Mouse (Mus musculus) testis, postnatal 10 days (tissue): ENCODE data around the gene Nudt15.
"Not testable (repeated sequence)": the region's sequence is repeated elsewhere in the genome, so short reads cannot be mapped to it uniquely, and the experiment has no call there.

ENCODE experiments used
- DNase-seq: peaks from one replicate; pipeline ENCODE4 v3.0.0; 2021; ENCODE audit warnings: low spot score

Nudt15 gene

DNA sequence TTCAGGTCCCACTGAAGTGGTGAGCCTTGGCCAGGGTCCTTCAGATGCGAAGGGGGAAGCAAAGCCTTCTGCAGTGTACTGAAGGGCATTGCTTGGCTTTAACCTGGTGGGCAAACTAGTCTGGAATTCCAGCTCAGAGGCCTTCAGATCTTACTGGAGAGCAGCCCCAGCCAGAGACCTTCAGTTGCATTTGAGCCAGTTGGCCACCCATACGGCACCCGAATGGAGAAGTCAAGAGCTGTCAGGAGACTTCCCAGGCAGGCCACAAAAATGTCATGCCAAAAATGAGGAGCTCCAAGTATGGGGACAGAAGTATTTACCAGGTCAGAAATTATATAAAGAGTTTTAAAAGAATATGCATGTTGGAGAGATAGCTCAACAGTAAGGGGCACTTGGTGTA is at the start of gene Nudt15:
Gene Nudt15, minus strand, starts transcription at position 192 of the 400 bp plus-strand sequence.
- no peak for DNase-seq

DNA sequence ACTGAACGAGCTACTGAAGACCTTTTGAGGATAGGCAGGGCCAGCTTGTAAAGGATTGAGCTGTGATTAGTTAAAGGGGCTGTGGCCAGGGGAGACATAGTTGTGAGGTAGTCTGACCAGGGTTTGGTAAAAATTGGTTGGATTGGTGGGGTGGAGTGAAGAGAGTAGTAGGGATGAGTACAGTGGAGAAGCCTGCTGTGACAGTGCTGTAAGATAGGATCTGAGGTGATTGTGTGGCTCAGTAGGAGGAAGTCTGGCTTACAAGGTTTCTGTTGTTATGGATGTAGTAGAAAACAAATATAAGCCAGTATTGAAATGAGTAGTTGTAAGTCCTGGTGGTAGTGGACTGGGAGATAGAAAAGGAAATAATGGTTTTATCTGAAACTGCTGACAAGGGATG is 44.1 kb upstream of the Nudt15 start:
- DNase-seq: no peak

DNA sequence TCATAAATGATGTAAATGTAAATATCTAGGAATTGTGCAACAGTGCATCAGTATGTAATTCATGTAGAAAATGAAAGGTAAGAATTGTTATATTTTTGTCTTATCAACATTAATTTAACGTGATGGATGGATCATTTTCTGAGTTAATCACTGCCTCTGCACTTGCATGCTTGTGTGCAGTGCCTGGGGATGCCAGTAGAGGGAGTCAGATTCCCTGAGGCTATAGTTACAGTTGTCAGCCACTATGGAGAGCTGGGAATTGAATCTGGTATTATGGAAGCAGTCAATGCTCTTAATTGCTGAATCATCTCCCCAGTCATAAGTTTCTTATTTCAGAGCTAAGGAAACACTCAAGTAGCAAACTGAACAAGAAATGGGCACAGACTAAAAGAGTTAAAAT is 40.0 kb upstream of the Nudt15 start:
- DNase-seq: no peak

DNA sequence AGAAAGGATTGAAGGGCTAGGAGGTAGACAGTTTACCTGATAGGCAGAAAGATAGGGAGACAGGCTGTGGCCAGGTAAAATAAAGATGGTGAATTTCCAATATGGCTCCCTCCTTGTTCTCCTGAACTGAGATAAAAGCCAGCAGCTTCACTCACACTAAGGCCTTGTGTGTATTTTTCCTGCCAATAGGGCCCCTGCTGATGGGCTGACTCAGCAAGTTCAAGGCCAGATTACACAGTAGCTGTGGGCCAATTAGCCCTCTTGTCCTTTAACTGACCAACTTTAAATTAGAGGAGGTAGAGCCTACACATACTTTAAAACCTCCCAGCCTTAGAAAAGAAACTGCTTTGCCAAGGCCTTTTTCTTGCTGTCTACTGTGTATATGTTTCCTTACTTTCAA is 28.3 kb upstream of the Nudt15 start:
- DNase-seq: no peak

DNA sequence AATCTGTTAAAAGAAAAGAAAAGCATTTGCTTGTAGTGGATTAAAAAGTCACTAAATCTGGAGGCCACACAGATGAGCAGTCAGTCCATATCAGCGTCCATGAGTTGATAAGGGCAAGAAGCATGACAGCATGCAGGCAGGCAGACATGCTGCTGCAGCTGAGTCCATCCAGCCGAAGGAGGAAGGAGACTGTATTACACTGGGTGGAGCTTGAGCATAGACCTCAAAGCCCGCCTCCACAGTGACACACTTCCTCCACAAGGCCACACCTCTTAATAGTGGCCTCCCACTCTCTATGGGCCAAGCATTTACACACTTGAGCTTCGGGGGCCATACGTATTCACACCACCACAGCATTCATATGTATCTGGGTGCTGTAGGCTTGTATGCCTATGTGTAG is 26.0 kb upstream of the Nudt15 start:
- no peak for DNase-seq

DNA sequence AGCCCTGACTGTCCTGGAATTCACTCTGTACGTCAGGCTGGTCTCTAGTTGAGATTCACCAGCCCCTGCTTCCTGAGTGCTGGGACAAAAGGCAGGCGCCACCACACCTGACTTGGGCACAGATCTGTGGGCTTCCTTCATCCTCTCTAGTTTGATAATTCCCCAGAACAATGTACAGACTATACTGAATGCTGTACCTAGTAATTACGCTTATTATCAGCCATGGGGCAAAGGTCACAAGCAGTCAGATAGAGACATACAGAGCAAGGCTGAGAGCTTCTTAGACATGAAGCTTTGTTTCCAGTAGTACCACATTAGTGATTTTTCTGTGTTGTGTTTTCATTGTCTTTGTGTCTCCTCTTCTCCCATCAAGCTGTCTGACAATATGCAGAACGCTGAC is 23.1 kb upstream of the Nudt15 start:
- no peak for DNase-seq

DNA sequence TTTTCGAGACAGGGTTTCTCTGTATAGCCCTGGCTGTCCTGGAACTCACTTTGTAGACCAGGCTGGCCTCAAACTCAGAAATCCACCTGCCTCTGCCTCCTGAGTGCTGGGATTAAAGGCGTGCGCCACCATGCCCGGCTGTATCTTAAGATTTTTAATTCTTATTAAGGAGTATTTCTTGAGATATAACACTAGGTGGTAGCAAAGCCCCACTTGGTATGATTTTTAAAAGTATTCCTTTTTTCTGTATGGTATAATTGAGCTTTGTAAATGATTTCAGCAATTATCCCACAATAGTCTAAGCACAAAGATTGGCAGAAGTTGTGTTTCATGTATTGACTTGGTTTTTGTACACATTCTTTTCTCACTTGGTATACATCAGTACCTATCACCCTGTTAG is 21.8 kb upstream of the Nudt15 start:
- not testable (repeated sequence) for DNase-seq

DNA sequence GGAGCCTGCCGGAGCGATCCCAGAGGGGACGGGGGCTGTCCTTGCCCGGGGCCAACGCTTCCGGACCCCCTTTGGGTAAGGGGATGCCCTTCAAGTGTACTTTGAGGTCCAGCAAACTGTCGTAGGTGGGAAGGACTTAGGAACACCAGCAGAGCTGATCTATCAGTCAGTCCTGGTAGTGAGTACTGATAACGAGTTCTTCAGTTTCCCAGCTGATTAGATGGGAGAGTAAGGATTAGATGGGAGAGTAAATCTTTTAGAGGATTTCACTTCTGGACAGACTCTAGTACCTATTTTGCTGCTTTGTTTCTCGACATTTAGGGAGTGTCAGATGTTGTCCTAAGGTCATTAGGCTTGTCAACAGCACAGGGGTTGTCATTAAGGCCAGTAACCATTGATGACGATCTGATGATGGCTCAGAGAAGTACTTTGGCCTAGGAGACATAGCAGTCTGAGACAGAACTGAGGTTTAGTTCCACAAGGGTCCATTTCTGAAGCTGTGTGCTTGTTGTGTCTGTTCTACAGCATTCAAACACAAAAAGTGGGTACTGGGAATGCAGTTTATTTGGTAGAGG is 5.2 kb upstream of the Nudt15 start:
- no peak for DNase-seq

DNA sequence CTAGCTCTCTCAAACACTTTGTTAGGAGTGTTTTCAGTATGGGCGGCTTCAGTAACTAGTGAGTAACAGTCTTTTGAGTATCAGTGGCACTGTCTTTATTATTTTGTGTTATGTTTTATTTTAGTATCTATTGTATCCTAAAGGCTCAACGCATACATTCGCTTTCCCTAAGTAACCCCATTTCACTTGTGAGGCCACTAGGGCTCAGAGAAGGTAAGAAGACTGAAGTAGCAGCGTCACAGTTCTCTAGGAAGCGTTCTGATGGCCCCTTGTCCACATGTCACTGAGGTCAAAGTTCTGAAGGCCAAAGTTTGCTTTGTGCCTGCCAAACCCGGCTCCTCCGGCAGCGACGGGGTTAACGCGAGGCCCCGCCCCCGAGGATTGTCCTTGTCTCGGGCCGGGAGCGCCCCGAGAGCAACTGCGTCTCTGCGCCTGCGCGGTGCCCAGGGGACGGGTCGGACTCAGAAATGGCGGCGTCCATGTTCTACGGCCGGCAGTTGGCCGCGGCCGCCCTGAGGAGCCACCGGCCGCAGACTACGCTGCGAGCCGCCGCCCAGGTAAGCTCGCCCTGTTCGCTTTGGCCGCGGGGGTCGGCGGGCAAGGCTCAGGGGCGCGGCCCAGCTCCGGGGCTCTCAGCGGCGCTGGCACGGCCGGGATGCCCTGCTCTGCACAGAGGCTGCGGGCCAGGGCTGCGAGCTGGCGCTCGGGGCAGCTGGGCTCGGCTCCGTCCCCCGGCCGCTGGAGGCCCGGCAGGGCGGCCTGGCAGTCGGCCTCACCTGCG is 4.5 kb upstream of the Nudt15 start:
- DNase-seq: peak; percentile 100

DNA sequence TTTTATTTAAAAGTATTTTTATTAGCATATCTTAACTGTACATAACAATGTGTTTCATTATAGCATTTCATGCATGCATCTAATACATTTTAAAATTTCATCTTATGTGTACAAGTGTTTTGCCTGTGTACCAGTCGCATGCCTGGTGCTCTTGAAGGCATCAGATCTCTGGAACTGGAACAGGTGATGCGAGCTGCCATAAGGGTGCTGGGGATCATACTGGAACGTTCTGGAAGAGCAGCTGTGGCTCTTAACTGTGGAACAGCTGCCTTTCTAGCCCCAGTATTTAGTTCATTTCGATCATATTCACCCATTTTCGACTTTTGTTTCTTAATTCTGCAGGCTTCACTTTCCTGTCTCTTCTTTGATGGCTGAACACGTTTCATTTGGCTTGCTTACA is 3.1 kb upstream of the Nudt15 start:
- DNase-seq: no peak

DNA sequence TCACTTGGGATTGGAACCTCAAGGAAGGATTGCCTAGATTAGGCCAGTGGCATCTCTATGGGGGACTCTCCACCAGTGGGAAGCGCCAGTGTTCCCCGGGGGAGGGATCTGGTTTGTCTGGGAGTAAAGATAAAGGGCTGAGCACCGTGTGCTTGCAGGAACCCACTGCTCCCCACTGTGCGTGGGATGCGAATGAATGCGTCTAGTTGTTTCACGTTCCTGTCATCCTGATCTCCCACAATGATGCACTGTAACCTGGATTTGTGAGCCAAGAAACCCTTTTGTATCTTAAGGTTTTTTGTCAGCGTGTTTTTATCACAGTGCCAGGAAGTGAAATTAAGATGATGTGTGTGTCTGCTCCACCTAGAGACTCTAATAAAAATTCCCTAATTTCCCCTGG is 2.7 kb upstream of the Nudt15 start:
- DNase-seq: peak; percentile 49

DNA sequence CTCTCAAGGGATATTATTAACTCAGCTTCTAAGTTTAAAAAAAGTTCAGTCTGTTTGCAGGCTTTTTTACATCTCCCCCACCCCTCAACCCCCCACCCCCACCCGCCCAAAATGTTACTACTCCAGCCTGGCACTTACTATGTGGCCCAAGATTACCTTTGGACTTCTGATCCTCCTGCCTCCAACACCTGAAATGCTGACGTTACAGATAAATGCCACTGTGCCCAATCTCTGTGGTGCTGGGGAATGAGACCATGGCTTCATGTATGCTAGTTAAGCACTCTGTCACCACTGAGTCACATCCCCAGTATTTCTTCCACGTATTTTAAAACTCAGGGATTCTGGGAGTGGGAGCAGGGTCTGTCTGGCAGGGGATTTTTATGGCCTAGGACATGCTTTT is 2.2 kb upstream of the Nudt15 start:
- DNase-seq: no peak

DNA sequence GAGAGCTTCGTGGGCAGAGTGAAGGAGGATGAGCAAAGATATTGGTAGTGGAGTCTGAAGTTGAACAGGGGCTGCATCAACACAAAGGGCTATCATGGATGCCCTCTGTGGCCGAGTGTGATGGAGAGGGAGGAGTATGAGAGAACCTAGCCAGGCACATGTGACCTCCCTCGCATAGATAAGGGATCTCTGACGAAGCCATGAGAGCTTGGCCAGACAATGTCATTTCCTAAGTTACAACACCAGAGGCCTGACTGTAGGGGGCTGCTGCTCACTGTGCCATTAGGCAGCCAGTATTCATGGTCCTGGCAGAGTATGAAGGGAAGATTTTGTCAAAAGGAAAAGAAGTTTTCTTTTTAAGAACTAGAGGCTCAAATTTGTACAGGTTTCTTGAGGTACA is 1.0 kb downstream of the Nudt15 start:
- no peak for DNase-seq

DNA sequence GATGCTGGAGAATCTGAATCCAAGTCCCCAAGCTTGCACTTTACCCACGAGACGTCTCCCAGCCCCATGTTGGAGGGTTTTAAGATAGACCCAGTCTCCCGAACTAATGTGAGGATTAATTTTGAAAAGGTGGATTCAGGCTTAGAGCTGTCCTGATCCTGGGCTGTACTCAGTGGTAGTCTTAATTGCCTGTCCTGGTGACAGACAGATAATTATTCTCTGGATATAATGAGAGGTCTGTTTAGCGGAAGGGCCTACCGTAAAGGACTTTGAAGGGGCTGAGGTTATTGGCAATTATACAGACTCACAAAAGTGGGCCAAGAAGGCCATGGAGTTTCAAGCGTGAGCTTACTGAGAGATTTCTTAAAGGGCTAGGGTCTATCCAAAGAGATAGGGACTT is 4.3 kb downstream of the Nudt15 start:
- DNase-seq: no peak

DNA sequence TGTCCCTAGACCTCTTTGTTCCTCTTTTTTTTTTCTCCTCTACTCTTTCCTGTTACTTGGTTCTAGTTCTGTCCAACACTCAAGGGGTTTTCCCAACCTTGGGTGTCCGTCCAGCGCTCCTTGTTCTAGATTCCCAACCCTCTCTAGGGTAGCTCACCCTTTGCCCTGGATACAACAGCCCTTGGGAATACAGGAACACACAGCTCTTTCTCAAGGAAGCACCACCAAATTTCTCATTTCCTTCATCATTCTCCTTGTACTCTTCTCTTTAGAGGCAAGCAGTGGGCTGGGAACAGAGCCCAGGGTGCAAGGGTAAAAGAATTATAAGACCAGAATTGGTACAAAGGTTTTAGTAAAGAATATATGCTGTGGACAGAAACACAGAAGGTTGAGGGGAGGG is 12.4 kb downstream of the Nudt15 start:
- DNase-seq: no peak

DNA sequence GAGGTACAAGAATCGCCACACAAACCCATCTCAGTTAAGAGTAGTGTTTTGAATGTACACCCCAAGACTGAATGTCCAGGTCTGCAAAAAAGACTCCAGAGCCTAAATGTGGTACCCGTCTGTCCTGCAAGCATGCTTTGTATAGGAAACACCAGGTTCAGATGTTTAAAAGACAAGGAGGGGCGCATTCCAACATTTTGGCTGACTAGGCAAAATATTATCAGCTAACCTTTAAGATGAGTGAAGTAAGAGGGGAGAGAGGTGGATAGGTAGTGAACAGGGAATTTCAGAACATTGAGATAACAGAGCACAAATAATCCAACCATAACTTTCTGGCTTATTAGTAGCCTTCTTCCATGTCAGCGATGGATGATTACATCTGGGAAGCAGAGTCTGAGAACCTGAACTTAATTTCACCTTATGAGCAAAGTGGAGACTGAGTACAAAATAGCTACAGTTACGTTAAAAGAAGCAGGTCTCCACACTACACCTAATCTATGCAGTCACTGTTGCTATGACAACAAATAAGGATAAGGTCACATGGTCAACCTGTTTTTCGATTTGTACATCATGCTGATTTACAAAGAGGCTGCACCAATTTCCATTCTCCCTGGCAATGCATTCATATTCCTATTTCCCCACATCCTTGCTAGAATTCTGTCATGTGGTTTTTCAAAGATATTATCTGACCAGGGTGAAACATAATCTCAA is 14.1 kb downstream of the Nudt15 start:
- DNase-seq: no peak

DNA sequence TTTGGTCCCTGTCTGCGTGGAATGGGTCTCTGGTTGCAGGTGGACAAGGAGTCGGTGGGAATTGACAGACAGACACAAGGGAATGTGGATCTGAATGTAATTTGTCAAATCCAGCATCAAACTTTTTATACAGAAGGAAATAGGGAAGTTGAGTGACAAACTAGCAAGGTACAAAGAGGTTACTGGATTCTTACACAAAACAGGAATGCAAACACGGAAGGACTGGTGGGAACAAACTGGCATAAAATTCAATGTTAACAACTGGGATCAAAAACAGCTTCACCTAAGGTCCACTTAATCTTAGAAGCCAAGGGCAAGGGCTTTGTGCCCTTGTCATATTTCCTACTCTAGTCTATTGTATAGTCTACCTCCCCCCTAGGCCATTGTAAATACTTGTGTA is 19.4 kb downstream of the Nudt15 start:
- DNase-seq: not testable (repeated sequence)

DNA sequence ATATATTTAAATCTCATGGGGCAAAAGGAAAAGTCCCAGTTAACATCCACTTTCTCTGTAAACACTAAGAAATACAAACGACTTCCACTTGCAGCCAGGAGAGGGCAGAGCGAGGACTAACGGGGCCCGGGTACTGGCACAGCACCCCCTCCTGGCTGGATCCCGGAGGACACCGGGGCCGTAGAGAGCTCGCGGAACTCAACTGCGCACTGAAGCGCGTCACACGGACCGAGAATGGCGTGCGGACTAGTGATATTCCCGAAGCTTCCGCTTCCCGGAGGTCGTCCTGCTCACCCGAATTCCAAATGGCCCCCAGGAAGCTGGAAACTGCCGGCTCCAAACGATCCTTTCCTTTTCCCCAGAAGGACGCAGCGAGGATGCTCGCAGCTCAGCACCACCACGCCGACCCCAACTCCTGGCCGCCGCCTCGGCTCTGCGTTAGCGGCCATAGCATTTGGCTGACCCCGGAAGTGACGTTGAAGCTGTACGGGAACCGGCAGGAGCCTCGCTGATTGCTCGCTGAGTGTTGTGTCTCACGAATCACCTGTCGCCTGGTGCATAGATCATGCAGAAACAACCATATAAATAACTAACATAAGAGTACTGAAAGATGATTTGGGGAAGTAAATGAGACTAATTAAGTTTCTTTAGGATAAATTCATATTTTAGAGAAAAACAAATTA is 23.1 kb downstream of the Nudt15 start, which contains the start of gene Sucla2:
Gene Sucla2, plus strand, starts transcription at position 554 of the 683 bp plus-strand sequence.
- peak; percentile 96 for DNase-seq

DNA sequence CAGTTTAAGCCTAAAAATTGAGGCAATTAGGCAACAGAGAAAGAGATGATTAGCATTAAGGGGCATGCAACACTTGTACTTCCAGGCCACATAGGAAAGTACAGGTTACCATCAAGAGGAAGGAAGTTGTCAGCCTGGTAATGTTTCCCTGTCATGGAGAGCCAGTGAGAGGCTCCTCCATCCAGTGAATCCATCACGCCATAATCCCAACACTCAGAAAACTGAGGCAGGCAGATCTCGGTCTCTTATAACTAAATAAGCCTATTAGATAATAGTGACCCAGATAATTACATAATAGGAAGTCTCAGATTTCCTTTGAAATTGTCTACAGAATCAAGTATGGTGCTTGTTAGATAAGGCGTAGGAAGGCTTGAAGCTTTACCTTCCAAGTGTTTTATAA is 23.9 kb downstream of the Nudt15 start:
- DNase-seq: no peak

DNA sequence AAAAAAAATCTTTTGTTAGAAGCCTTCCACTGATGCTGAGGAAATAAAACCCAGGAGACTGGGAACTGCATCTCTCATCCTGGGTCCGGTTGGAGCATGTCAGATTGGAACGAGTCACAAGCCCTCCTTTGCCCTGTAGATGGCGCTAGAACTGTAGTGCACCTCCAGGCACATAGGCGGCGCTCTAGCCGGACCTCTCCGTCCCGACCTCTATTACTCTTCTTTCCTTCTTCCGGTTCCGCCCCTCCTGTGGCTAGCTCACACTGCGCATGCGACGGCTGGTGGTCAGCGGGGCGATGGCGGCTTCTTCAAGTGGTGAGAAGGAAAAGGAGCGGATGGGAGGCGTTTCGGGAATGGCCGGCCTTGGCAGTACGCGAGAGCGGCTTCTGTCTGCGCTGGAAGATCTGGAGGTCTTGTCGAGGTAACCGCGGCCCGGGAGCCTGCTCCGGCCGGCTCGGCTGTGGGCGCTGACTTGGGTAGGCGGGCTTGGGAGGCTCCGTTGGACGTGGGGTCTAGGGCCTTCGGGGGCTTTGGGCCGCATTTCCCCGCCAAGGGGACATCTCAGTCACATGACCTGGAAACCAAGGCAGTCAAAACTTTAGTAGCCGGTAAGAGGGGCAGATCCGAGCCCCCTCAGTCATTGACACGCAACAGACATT is 38.1 kb downstream of the Nudt15 start, which contains the start of gene Med4:
Gene Med4, plus strand, starts transcription at position 261 of the 659 bp plus-strand sequence.
- DNase-seq: peak; percentile 95

DNA sequence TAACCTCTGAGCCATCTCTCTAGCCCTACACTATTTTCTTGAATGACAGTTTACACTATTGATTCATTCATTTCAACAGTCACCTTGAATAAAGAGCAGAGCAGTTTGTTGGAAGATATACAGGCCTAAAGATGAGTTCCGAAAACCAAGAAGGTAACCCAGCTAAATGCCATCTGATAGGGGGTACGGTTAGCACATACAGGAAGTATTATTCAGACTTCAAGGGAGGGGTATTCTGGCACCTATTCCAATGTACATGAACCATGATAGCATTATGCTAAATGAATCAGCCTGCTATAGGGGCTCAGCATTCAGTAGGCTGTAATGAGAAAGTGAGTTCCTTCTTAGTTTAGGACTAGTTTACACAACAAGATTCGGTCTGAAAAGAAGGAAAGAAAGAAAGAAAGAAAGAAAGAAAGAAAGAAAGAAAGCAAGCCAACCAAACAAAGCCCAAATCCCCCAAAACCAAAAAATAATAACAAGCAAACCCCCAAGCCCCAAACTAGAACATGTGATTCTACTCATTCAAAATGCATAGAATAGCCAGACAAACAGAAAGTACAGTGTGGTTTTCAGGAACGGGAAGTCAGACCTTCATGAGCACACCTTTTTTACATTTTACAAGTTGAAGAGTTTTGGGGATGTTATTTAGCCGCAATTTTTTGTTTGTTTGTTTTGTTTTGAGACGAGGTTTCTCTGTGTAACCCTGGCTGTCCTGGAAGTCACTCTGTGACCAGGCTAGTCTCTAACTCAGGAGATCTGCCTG is 39.2 kb downstream of the Nudt15 start:
- no peak for DNase-seq
